Mouse (Mus musculus) thymus, adult 2 months (tissue): Measurements from ENCODE around the gene Sec31b.

ENCODE experiments used
- CTCF ChIP-seq: fragments of 200-500 bp; IDR thresholded peaks from 2 replicates; pipeline ENCODE4 v1.5.1; 2012; ENCODE audit warnings: mild to moderate bottlenecking, control low read depth, low read length, moderate library complexity, borderline replicate concordance; ENCODE audit not compliant: control insufficient read depth, poor library complexity, insufficient read depth; ENCODE audit errors: extremely low read depth
- POLR2A ChIP-seq: fragments of 200-500 bp; IDR thresholded peaks from 2 replicates; pipeline ENCODE4 v1.6.1; 2012; ENCODE audit warnings: mild to moderate bottlenecking, low read length, control low read depth, moderate library complexity; ENCODE audit not compliant: control insufficient read depth, poor library complexity, insufficient read depth; ENCODE audit errors: extremely low read depth

DNA sequence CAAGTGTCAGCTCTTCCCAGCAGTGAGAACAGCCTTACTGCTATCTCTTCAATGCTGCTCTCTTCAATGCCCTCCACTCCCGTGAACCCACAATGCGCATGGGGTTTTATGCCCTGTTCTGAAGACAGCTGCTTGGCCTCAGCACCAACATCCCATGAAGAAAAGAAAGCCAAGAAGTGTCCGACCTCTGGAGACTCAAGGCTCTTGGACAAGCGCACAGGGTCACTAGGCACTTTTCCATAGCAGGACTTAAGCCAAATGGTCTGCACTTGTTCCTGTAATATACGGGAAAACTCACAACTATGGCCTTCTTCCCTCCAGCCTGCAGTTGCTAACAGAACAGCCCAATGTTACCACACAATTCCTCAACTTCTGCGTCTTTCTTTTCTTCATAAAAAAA lies 70.4 kb downstream of the Sec31b start:
- no peak for TF ChIP-seq POLR2A
- TF ChIP-seq CTCF: no peak
